Mouse (Mus musculus) myocyte (in vitro differentiated cells): ENCODE measurements around the gene Stk4.

Experiments used
- CEBPB ChIP-seq: IDR thresholded peaks from 2 replicates; pipeline ENCODE4 v1.6.1; 2011; ENCODE audit warnings: mild to moderate bottlenecking, moderate library complexity; ENCODE audit not compliant: poor library complexity, insufficient read depth, severe bottlenecking
- E2F4 ChIP-seq: IDR thresholded peaks from one replicate; pipeline ENCODE4 v1.6.1; 2011; ENCODE audit warnings: mild to moderate bottlenecking, control low read depth, moderate library complexity; ENCODE audit not compliant: insufficient read depth
- POLR2A ChIP-seq: IDR thresholded peaks from one replicate; pipeline ENCODE4 v1.6.1; 2011; ENCODE audit warnings: low read depth, mild to moderate bottlenecking, control low read depth, moderate library complexity; ENCODE audit not compliant: insufficient read length

DNA sequence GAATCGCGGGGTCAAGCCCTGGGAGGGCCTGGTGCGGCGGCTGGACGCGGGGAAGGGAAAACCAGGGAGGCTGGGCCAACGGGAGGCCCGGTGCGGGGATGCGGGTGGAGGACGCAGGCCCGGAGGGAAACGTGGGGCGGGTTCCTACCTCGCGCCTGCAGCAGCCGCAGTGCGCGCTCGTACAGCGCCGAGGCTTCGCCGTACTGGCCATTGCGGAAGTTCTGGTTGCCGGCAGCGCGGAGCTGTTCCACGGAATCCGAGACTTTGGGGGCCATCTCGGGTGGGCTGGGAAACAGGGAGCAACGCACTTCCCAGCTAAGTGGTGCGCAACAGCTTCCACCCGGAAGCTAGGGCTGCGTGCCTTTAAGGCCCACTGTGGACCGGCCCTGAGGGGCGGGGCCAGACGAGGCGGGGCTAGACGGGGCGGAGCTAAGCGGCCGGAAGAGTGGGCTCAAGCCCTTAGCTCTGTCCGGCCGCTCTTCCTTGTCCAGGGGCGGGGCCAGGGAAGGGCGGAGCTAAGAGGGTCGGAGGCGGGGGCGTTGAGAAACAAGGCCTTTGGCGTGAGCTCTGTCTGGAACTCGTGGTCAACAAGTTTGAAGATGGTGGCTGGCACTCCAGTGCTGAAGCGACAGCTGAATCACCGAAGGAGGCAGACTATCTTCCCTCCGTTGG, 779 bp downstream of the Stk4 start, which contains the start of gene Tomm34:
- peak; percentile 96 for TF ChIP-seq POLR2A
- no peak for TF ChIP-seq CEBPB
- no peak for TF ChIP-seq E2F4
